Mouse (Mus musculus): ENCODE measurements at regions not wholly inside any gene's neighbourhood (a gene's known extent, or its start where the extent isn't known, plus 50 kb on each side); places are given as distances from the start of the nearest gene placed in this dataset.

DNA sequence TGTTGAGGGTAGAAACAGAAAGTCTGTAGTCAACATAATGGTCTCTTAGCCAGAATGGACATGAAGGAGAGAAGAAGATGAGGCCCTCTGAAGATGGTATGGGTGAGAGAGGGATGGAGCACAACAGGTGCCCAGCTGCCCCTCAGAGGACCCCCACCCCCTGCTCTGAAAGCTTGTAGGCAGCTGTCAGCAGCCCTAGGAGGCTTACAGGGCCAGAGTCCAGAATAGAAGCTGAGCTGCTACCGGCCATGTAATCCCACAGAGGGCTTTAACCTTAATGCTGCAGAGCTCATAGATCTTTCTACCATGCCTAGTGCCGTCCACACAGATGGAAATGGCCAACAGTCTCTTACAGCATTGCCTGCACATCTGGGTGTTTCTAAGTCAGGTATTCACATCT, 88.6 kb upstream of the Cul1 start:
- no peaks in the 10 kb centered on the region; the same call in 1 of the 2 replicates for H3K27me3 ChIP-seq (ENCODE audit: control insufficient read depth, insufficient read depth, low read length)
- no peaks in the 10 kb centered on the region for H3K4me1 ChIP-seq (replicated peaks; ENCODE audit: control insufficient read depth in 2 of 2, insufficient read depth in 2 of 2, low read length in 1 of 2)
- no peak overlapping the region for H3K9ac ChIP-seq (replicated peaks)
- ATAC-seq (ENCODE audit: insufficient read depth) (no peak), DNase-seq (ENCODE audit: low read depth in 3 of 3, low spot score in 3 of 3) (no peak)
- no peak overlapping the region for H3K4me3 ChIP-seq (ENCODE audit: insufficient read depth in 1 of 2, low read depth in 2 of 2, low read length in 2 of 2)
- no peaks in the 10 kb centered on the region for H3K9me3 ChIP-seq (ENCODE audit: control insufficient read depth, low read length)
- H3K27ac ChIP-seq: no peak overlapping the region
- WGBS (ENCODE audit: insufficient replicate concordance): 54% methylated on average over 2 of the region's 2 CpGs
- H3K36me3 ChIP-seq (replicated peaks; ENCODE audit: control insufficient read depth, insufficient read depth, low read depth): no peaks in the 10 kb centered on the region
- no peak overlapping the region for H3K4me2 ChIP-seq (ENCODE audit: low read depth)
- TF ChIP-seq EP300 (IDR thresholded peaks at IDR 0.05; ENCODE audit: low read depth): no peak
- TF ChIP-seq CTCF (IDR thresholded peaks at IDR 0.05; ENCODE audit: low read depth): no peak

DNA sequence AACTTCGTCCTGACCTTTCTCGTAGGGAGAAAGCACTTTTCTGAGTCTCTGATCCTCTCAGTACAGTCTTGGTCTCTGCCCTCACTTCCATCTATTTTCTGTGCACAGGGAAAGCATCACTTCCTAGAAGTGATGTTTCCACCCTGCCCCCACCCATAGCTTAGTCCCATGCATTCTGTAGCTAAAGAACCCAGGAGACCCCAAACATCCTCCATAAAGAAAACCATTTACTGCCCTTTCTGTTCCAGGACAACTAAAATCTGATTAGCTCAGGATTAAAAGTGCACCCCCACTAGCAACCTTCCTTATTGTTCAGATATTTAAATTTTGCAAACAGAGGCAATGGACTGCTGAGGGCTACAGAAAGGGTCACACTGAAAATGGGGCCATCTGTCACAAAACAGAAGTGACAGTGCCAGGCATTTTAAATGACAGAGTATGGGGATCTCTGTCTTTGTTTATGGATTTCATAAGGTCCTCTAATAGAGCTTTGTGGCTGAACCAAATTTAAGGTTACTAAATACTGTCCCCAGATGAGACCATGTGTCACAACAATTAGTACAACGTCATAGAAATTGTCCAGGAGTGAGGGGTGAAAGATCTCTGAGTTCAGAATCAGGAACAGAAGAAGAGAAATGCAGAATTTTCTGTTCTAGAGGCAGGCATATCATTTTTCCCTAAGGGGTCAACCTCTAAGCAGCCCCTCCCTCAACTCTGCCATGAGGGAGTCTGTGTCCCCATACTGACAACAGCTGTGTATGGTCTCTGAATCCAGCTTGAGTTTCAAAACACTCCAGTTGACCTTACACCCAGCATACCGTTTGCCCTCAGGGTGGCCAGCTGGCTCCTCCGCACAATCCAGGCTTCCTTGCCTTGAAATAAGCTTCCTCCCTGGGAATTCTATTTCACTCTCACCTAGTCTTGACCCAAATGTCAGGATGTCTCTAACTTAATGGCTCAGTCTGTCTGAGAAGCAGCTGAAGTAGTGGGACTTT, 87.2 kb upstream of the Cul1 start:
- no peaks in the 10 kb centered on the region; the same call in 1 of the 2 replicates for H3K27me3 ChIP-seq (ENCODE audit: control insufficient read depth, insufficient read depth, low read length)
- no peak for ATAC-seq (ENCODE audit: insufficient read depth)
- H3K36me3 ChIP-seq (replicated peaks; ENCODE audit: control insufficient read depth, insufficient read depth, low read depth): no peaks in the 10 kb centered on the region
- WGBS (ENCODE audit: insufficient replicate concordance): 59% methylated on average over 5 of the region's 5 CpGs
- H3K27ac ChIP-seq: no peak overlapping the region
- H3K9me3 ChIP-seq (ENCODE audit: control insufficient read depth, low read length): no peaks in the 10 kb centered on the region
- H3K4me3 ChIP-seq (ENCODE audit: insufficient read depth in 1 of 2, low read depth in 2 of 2, low read length in 2 of 2): no peak overlapping the region
- H3K4me1 ChIP-seq (replicated peaks; ENCODE audit: control insufficient read depth in 2 of 2, insufficient read depth in 2 of 2, low read length in 1 of 2): no peaks in the 10 kb centered on the region
- no peak overlapping the region for H3K4me2 ChIP-seq (ENCODE audit: low read depth)
- no peak overlapping the region for H3K9ac ChIP-seq (replicated peaks)
- DNase-seq (ENCODE audit: low read depth in 3 of 3, low spot score in 3 of 3): no peak
- no peak for TF ChIP-seq EP300 (IDR thresholded peaks at IDR 0.05; ENCODE audit: low read depth)
- no peak for TF ChIP-seq CTCF (IDR thresholded peaks at IDR 0.05; ENCODE audit: low read depth)

DNA sequence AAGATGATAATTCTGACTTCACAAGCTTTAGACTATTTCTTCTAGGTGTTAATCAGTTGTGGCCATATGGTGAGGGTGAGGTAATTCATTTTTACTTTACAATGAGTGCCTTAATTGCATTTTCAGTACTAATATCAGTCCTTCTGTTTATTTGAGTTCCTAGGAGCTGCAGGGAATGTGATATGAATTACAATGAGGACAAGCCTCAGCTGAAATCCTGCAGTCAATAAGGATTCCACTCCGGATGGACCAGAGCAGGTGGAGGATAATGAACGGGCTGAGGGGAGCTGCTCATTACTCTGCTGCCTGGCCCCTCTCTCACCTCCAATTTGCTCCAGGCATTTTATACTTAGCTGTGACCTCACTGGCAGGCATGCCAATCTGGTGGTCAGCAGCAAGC, 85.7 kb upstream of the Cul1 start:
- H3K27me3 ChIP-seq (ENCODE audit: control insufficient read depth, insufficient read depth, low read length): no peaks in the 10 kb centered on the region; the same call in 1 of the 2 replicates
- H3K9ac ChIP-seq (replicated peaks): no peak overlapping the region
- no peaks in the 10 kb centered on the region for H3K4me1 ChIP-seq (replicated peaks; ENCODE audit: control insufficient read depth in 2 of 2, insufficient read depth in 2 of 2, low read length in 1 of 2)
- 63% methylated on average over 2 of the region's 2 CpGs for WGBS (ENCODE audit: insufficient replicate concordance)
- TF ChIP-seq EP300 (IDR thresholded peaks at IDR 0.05; ENCODE audit: low read depth) (no peak), CTCF (IDR thresholded peaks at IDR 0.05; ENCODE audit: low read depth) (no peak)
- no peaks in the 10 kb centered on the region for H3K9me3 ChIP-seq (ENCODE audit: control insufficient read depth, low read length)
- H3K27ac ChIP-seq: no peak overlapping the region
- no peak for ATAC-seq (ENCODE audit: insufficient read depth)
- no peak for DNase-seq (ENCODE audit: low read depth in 3 of 3, low spot score in 3 of 3)
- H3K36me3 ChIP-seq (replicated peaks; ENCODE audit: control insufficient read depth, insufficient read depth, low read depth): no peaks in the 10 kb centered on the region
- H3K4me2 ChIP-seq (ENCODE audit: low read depth): no peak overlapping the region
- H3K4me3 ChIP-seq (ENCODE audit: insufficient read depth in 1 of 2, low read depth in 2 of 2, low read length in 2 of 2): no peak overlapping the region

DNA sequence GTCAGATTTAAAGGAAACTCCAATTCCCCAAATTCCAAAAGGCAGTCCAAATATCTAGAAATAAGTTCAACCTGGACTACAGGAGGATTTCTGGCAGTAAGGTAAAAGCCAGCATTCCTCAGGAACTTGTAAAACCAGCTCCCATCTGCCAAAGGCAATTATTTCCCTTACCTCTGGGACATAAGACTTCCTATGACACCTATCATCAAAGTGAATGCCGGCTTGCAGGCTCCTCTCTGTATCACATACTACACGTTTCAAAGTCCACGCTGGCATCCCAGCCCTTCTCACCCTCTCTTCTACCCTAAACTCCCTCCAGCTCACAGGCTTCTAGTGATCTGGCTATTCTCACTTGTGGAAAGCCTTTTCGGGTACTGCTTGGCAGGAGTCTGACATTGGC, 77.5 kb upstream of the Cul1 start:
- 50% methylated on average over 4 of the region's 4 CpGs for WGBS (ENCODE audit: insufficient replicate concordance)

DNA sequence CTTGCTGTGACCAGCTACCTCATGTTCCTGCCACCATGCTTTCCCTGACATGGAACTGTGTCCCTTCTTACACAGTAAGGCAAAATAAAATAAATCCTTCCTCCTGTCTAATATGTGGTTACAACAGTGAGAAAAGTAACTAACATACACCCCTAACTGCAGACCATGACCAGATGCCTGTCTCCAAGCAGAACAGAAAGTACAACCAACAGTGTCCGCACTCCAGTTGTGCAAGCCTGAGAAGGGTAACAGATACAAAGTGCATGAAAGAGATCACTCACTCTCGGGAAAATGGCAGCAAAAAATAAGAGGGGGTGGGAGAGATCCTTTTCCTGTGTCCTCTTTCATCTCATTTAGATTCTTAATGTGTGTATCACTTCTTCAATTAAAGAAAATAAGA, 71.7 kb upstream of the Cul1 start:
- H3K27me3 ChIP-seq (ENCODE audit: control insufficient read depth, insufficient read depth, low read length): no peaks in the 10 kb centered on the region
- 54% methylated on average over 2 of the region's 2 CpGs for WGBS (ENCODE audit: insufficient replicate concordance)
- H3K36me3 ChIP-seq (replicated peaks; ENCODE audit: control insufficient read depth, insufficient read depth, low read depth): no peaks in the 10 kb centered on the region
- no peak for TF ChIP-seq CTCF (IDR thresholded peaks at IDR 0.05; ENCODE audit: low read depth)
- TF ChIP-seq EP300 (IDR thresholded peaks at IDR 0.05; ENCODE audit: low read depth): no peak
- no peaks in the 10 kb centered on the region for H3K4me1 ChIP-seq (replicated peaks; ENCODE audit: control insufficient read depth in 2 of 2, insufficient read depth in 2 of 2, low read length in 1 of 2)
- no peak overlapping the region for H3K27ac ChIP-seq
- H3K4me3 ChIP-seq (ENCODE audit: insufficient read depth in 1 of 2, low read depth in 2 of 2, low read length in 2 of 2): no peak overlapping the region
- no peak for DNase-seq (ENCODE audit: low read depth in 3 of 3, low spot score in 3 of 3)
- no peak overlapping the region for H3K9ac ChIP-seq (replicated peaks)
- no peak for ATAC-seq (ENCODE audit: insufficient read depth)
- H3K4me2 ChIP-seq (ENCODE audit: low read depth): no peak overlapping the region
- H3K9me3 ChIP-seq (ENCODE audit: control insufficient read depth, low read length): no peaks in the 10 kb centered on the region

More for the DNA sequence above, 77.5 kb upstream of the Cul1 start:
- no peak overlapping the region for H3K27ac ChIP-seq
- H3K4me1 ChIP-seq (replicated peaks; ENCODE audit: control insufficient read depth in 2 of 2, insufficient read depth in 2 of 2, low read length in 1 of 2): no peaks in the 10 kb centered on the region
- TF ChIP-seq EP300 (IDR thresholded peaks at IDR 0.05; ENCODE audit: low read depth) (no peak), CTCF (IDR thresholded peaks at IDR 0.05; ENCODE audit: low read depth) (no peak)
- no peaks in the 10 kb centered on the region for H3K36me3 ChIP-seq (replicated peaks; ENCODE audit: control insufficient read depth, insufficient read depth, low read depth)
- H3K9me3 ChIP-seq (ENCODE audit: control insufficient read depth, low read length): no peaks in the 10 kb centered on the region
- no peaks in the 10 kb centered on the region for H3K27me3 ChIP-seq (ENCODE audit: control insufficient read depth, insufficient read depth, low read length)
- DNase-seq (ENCODE audit: low read depth in 3 of 3, low spot score in 3 of 3) (no peak), ATAC-seq (ENCODE audit: insufficient read depth) (no peak)
- no peak overlapping the region for H3K4me3 ChIP-seq (ENCODE audit: insufficient read depth in 1 of 2, low read depth in 2 of 2, low read length in 2 of 2)
- no peak overlapping the region for H3K9ac ChIP-seq (replicated peaks)
- no peak overlapping the region for H3K4me2 ChIP-seq (ENCODE audit: low read depth)
